Mouse (Mus musculus): ENCODE results near the gene Ang. TPM values are rescaled to one million over a fixed set of nuclear protein-coding genes. Genes with fewer than 3 reads are reported as not detected.

The Ang gene
- total and polyA plus RNA-seq, 2 experiments, result 249 to 671 TPM

GRCm38 (mm10) chr14:51101284-51101683 is 10.3 kb downstream of the Ang start:
- Histone ChIP-seq H3K27me3 (ENCODE audit: control insufficient read depth, insufficient read depth, low read length) (no peaks in the 10 kb centered on the region), H3K4me1 (ENCODE audit: control insufficient read depth, insufficient read depth, low read length) (peaks cover 6% of the 10 kb centered on the region; the same call in 1 of the 2 replicates), H3K4me3 (ENCODE audit: insufficient read depth, low read depth, low read length) (no peak overlapping the region), H3K9ac (ENCODE audit: low read depth, low read length) (no peak overlapping the region), H3K79me2 (ENCODE audit: control insufficient read depth, insufficient read depth, low read length) (peaks cover 5% of the 10 kb centered on the region; the same call in 1 of the 2 replicates), H3K36me3 (ENCODE audit: control insufficient read depth, insufficient read depth, low read length) (peaks cover 28% of the 10 kb centered on the region), H3K27ac (replicated peaks; ENCODE audit: insufficient read depth, low read depth, low read length) (no peak overlapping the region)
- no peak for TF ChIP-seq POLR2A (IDR thresholded peaks at IDR 0.05; ENCODE audit: extremely low read depth, insufficient read depth, low read length)
- TF ChIP-seq CTCF (IDR thresholded peaks at IDR 0.05; ENCODE audit: low read depth, low read length), result no peak
- DNase-seq (ENCODE audit: extremely low read depth, low read depth, low spot score), result peak; percentile 79
- WGBS, result 24% methylated on average over 9 of the region's 9 CpGs

GRCm38 (mm10) chr14:51103217-51103616 is 12.3 kb downstream of the Ang start:
- 73% methylated on average over 3 of the region's 3 CpGs for WGBS
- Histone ChIP-seq H3K79me2 (ENCODE audit: control insufficient read depth, insufficient read depth, low read length) (no peaks in the 10 kb centered on the region), H3K9ac (ENCODE audit: low read depth, low read length) (no peak overlapping the region), H3K27me3 (ENCODE audit: control insufficient read depth, insufficient read depth, low read length) (no peaks in the 10 kb centered on the region), H3K27ac (replicated peaks; ENCODE audit: insufficient read depth, low read depth, low read length) (no peak overlapping the region), H3K4me3 (ENCODE audit: insufficient read depth, low read depth, low read length) (no peak overlapping the region), H3K4me1 (ENCODE audit: control insufficient read depth, insufficient read depth, low read length) (peaks cover 6% of the 10 kb centered on the region; the same call in 1 of the 2 replicates), H3K36me3 (ENCODE audit: control insufficient read depth, insufficient read depth, low read length) (peaks cover 28% of the 10 kb centered on the region)
- DNase-seq (ENCODE audit: extremely low read depth, low read depth, low spot score), result peak; percentile 53
- TF ChIP-seq POLR2A (IDR thresholded peaks at IDR 0.05; ENCODE audit: extremely low read depth, insufficient read depth, low read length) (no peak), CTCF (IDR thresholded peaks at IDR 0.05; ENCODE audit: low read depth, low read length) (peak; percentile 73)

GRCm38 (mm10) chr14:51104366-51104765 is 13.4 kb downstream of the Ang start:
- H3K4me1 ChIP-seq (ENCODE audit: control insufficient read depth, insufficient read depth, low read length), result peaks cover 4% of the 10 kb centered on the region; the same call in 1 of the 2 replicates
- H3K36me3 ChIP-seq (ENCODE audit: control insufficient read depth, insufficient read depth, low read length), result peaks cover 26% of the 10 kb centered on the region
- H3K79me2 ChIP-seq (ENCODE audit: control insufficient read depth, insufficient read depth, low read length), result no peaks in the 10 kb centered on the region

GRCm38 (mm10) chr14:51106449-51106967 is 15.6 kb downstream of the Ang start:
- peaks cover 19% of the 10 kb centered on the region for H3K36me3 ChIP-seq (ENCODE audit: control insufficient read depth, insufficient read depth, low read length)
- no peak overlapping the region for H3K27ac ChIP-seq (replicated peaks; ENCODE audit: insufficient read depth, low read depth, low read length)
- peaks cover 4% of the 10 kb centered on the region; the same call in 1 of the 2 replicates for H3K4me1 ChIP-seq (ENCODE audit: control insufficient read depth, insufficient read depth, low read length)
- no peak overlapping the region for H3K9ac ChIP-seq (ENCODE audit: low read depth, low read length)
- H3K4me3 ChIP-seq (ENCODE audit: insufficient read depth, low read depth, low read length), result no peak overlapping the region
- TF ChIP-seq CTCF (IDR thresholded peaks at IDR 0.05; ENCODE audit: low read depth, low read length), result no peak
- TF ChIP-seq POLR2A (IDR thresholded peaks at IDR 0.05; ENCODE audit: extremely low read depth, insufficient read depth, low read length), result no peak
- no peaks in the 10 kb centered on the region for H3K27me3 ChIP-seq (ENCODE audit: control insufficient read depth, insufficient read depth, low read length)
- DNase-seq (ENCODE audit: extremely low read depth, low read depth, low spot score), result peak; percentile 85
- no peaks in the 10 kb centered on the region for H3K79me2 ChIP-seq (ENCODE audit: control insufficient read depth, insufficient read depth, low read length)

More at GRCm38 (mm10) chr14:51104366-51104765, 13.4 kb downstream of the Ang start:
- Histone ChIP-seq H3K9ac (ENCODE audit: low read depth, low read length) (no peak overlapping the region), H3K27me3 (ENCODE audit: control insufficient read depth, insufficient read depth, low read length) (no peaks in the 10 kb centered on the region), H3K27ac (replicated peaks; ENCODE audit: insufficient read depth, low read depth, low read length) (no peak overlapping the region), H3K4me3 (ENCODE audit: insufficient read depth, low read depth, low read length) (no peak overlapping the region)
- 69% methylated on average over 2 of the region's 2 CpGs for WGBS
- TF ChIP-seq CTCF (IDR thresholded peaks at IDR 0.05; ENCODE audit: low read depth, low read length) (no peak), POLR2A (IDR thresholded peaks at IDR 0.05; ENCODE audit: extremely low read depth, insufficient read depth, low read length) (no peak)
- peak; percentile 28 for DNase-seq (ENCODE audit: extremely low read depth, low read depth, low spot score)

GRCm38 (mm10) chr14:51111966-51112365 is 21.0 kb downstream of the Ang start:
- no peaks in the 10 kb centered on the region for H3K36me3 ChIP-seq (ENCODE audit: control insufficient read depth, insufficient read depth, low read length)
- no peak overlapping the region for H3K4me3 ChIP-seq (ENCODE audit: insufficient read depth, low read depth, low read length)
- no peak for DNase-seq (ENCODE audit: extremely low read depth, low read depth, low spot score)
- H3K9ac ChIP-seq (ENCODE audit: low read depth, low read length), result no peak overlapping the region
- H3K27me3 ChIP-seq (ENCODE audit: control insufficient read depth, insufficient read depth, low read length), result no peaks in the 10 kb centered on the region
- no peaks in the 10 kb centered on the region for H3K79me2 ChIP-seq (ENCODE audit: control insufficient read depth, insufficient read depth, low read length)
- no peak overlapping the region for H3K27ac ChIP-seq (replicated peaks; ENCODE audit: insufficient read depth, low read depth, low read length)
- TF ChIP-seq POLR2A (IDR thresholded peaks at IDR 0.05; ENCODE audit: extremely low read depth, insufficient read depth, low read length) (no peak), CTCF (IDR thresholded peaks at IDR 0.05; ENCODE audit: low read depth, low read length) (no peak)
- H3K4me1 ChIP-seq (ENCODE audit: control insufficient read depth, insufficient read depth, low read length), result no peaks in the 10 kb centered on the region
- WGBS, result 63% methylated on average over 3 of the region's 3 CpGs

GRCm38 (mm10) chr14:51113476-51113875 is 22.5 kb downstream of the Ang start:
- Histone ChIP-seq H3K27me3 (ENCODE audit: control insufficient read depth, insufficient read depth, low read length) (no peaks in the 10 kb centered on the region), H3K27ac (replicated peaks; ENCODE audit: insufficient read depth, low read depth, low read length) (no peak overlapping the region), H3K9ac (ENCODE audit: low read depth, low read length) (no peak overlapping the region), H3K79me2 (ENCODE audit: control insufficient read depth, insufficient read depth, low read length) (no peaks in the 10 kb centered on the region), H3K36me3 (ENCODE audit: control insufficient read depth, insufficient read depth, low read length) (no peaks in the 10 kb centered on the region), H3K4me1 (ENCODE audit: control insufficient read depth, insufficient read depth, low read length) (no peaks in the 10 kb centered on the region), H3K4me3 (ENCODE audit: insufficient read depth, low read depth, low read length) (no peak overlapping the region)
- DNase-seq (ENCODE audit: extremely low read depth, low read depth, low spot score), result no peak
- no peak for TF ChIP-seq POLR2A (IDR thresholded peaks at IDR 0.05; ENCODE audit: extremely low read depth, insufficient read depth, low read length)
- TF ChIP-seq CTCF (IDR thresholded peaks at IDR 0.05; ENCODE audit: low read depth, low read length), result no peak
- WGBS, result 56% methylated on average over 9 of the region's 9 CpGs

Measured in liver, adult 2 months (tissue).